Mouse (Mus musculus): Measurements from ENCODE around the gene Cdkn1b. TPM values are rescaled to one million over a fixed set of nuclear protein-coding genes. Genes with fewer than 3 reads are reported as not detected.

Cdkn1b gene
- polyA plus RNA-seq, 1 experiment from 2014 or later, result 16.7 TPM

- no peaks in the 10 kb centered on the region for H3K9me3 ChIP-seq
- no peak for DNase-seq (ENCODE audit: low spot score)
- no peaks in the 10 kb centered on the region for H3K27me3 ChIP-seq (replicated peaks; ENCODE audit: low read depth, poor library complexity, severe bottlenecking)
- 82% methylated on average over 13 of the region's 13 CpGs for WGBS
- H3K36me3 ChIP-seq (replicated peaks), result peaks cover 25% of the 10 kb centered on the region
- H3K4me3 ChIP-seq, result no peak overlapping the region
- H3K4me1 ChIP-seq, result no peaks in the 10 kb centered on the region; the same call in 1 of the 2 replicates
- no peak overlapping the region for H3K27ac ChIP-seq (replicated peaks)
Measured at GRCm38 (mm10) chr6:134943759-134944407, 23.7 kb downstream of the Cdkn1b start.

- Histone ChIP-seq H3K9me3 (no peaks in the 10 kb centered on the region), H3K36me3 (replicated peaks) (peaks cover 23% of the 10 kb centered on the region), H3K4me1 (no peaks in the 10 kb centered on the region; the same call in 1 of the 2 replicates), H3K27me3 (replicated peaks; ENCODE audit: low read depth, poor library complexity, severe bottlenecking) (no peaks in the 10 kb centered on the region), H3K27ac (replicated peaks) (no peak overlapping the region), H3K4me3 (no peak overlapping the region)
- WGBS, result 78% methylated on average over 6 of the region's 6 CpGs
- DNase-seq (ENCODE audit: low spot score), result no peak
Measured at GRCm38 (mm10) chr6:134946054-134946453, 25.9 kb downstream of the Cdkn1b start.

GRCm38 (mm10) chr6:134946858-134947257, 26.7 kb downstream of the Cdkn1b start:
- H3K27me3 ChIP-seq (replicated peaks; ENCODE audit: low read depth, poor library complexity, severe bottlenecking), result no peaks in the 10 kb centered on the region
- no peak for DNase-seq (ENCODE audit: low spot score)
- H3K27ac ChIP-seq (replicated peaks), result no peak overlapping the region
- no peak overlapping the region for H3K4me3 ChIP-seq
- H3K4me1 ChIP-seq, result no peaks in the 10 kb centered on the region; the same call in 1 of the 2 replicates
- peaks cover 23% of the 10 kb centered on the region for H3K36me3 ChIP-seq (replicated peaks)
- 88% methylated on average over 9 of the region's 9 CpGs for WGBS
- no peaks in the 10 kb centered on the region for H3K9me3 ChIP-seq

GRCm38 (mm10) chr6:134947311-134948087, 27.3 kb downstream of the Cdkn1b start:
- Histone ChIP-seq H3K27me3 (replicated peaks; ENCODE audit: low read depth, poor library complexity, severe bottlenecking) (no peaks in the 10 kb centered on the region), H3K9me3 (no peaks in the 10 kb centered on the region), H3K27ac (replicated peaks) (no peak overlapping the region), H3K36me3 (replicated peaks) (peaks cover 20% of the 10 kb centered on the region), H3K4me3 (no peak overlapping the region), H3K4me1 (no peaks in the 10 kb centered on the region; the same call in 1 of the 2 replicates)
- peak; percentile 63 for DNase-seq (ENCODE audit: low spot score)
- WGBS, result 47% methylated on average over 13 of the region's 13 CpGs

- no peak overlapping the region for H3K4me3 ChIP-seq
- no peaks in the 10 kb centered on the region for H3K27me3 ChIP-seq (replicated peaks; ENCODE audit: low read depth, poor library complexity, severe bottlenecking)
- no peak overlapping the region for H3K27ac ChIP-seq (replicated peaks)
- no peaks in the 10 kb centered on the region; the same call in 1 of the 2 replicates for H3K4me1 ChIP-seq
- 75% methylated on average over 11 of the region's 11 CpGs for WGBS
- DNase-seq (ENCODE audit: low spot score), result no peak
- no peaks in the 10 kb centered on the region for H3K9me3 ChIP-seq
- peaks cover 24% of the 10 kb centered on the region for H3K36me3 ChIP-seq (replicated peaks)
Measured at GRCm38 (mm10) chr6:134948522-134949061, 28.4 kb downstream of the Cdkn1b start.

- H3K9me3 ChIP-seq, result no peaks in the 10 kb centered on the region
Measured at GRCm38 (mm10) chr6:134949241-134949640, 29.0 kb downstream of the Cdkn1b start.

GRCm38 (mm10) chr6:134951364-134951763, 31.2 kb downstream of the Cdkn1b start:
- H3K27ac ChIP-seq (replicated peaks), result no peak overlapping the region
- WGBS, result 67% methylated on average over 5 of the region's 5 CpGs
- no peaks in the 10 kb centered on the region for H3K9me3 ChIP-seq
- H3K4me3 ChIP-seq, result no peak overlapping the region
- DNase-seq (ENCODE audit: low spot score), result no peak
- H3K27me3 ChIP-seq (replicated peaks; ENCODE audit: low read depth, poor library complexity, severe bottlenecking), result no peaks in the 10 kb centered on the region
- H3K36me3 ChIP-seq (replicated peaks), result peaks cover 20% of the 10 kb centered on the region
- peaks cover 5% of the 10 kb centered on the region; the same call in 1 of the 2 replicates for H3K4me1 ChIP-seq

More at GRCm38 (mm10) chr6:134949241-134949640, 29.0 kb downstream of the Cdkn1b start:
- Histone ChIP-seq H3K4me1 (peaks cover 5% of the 10 kb centered on the region; the same call in 1 of the 2 replicates), H3K4me3 (no peak overlapping the region), H3K27ac (replicated peaks) (no peak overlapping the region), H3K36me3 (replicated peaks) (peaks cover 24% of the 10 kb centered on the region), H3K27me3 (replicated peaks; ENCODE audit: low read depth, poor library complexity, severe bottlenecking) (no peaks in the 10 kb centered on the region)
- DNase-seq (ENCODE audit: low spot score), result no peak
- 88% methylated on average over 3 of the region's 3 CpGs for WGBS

GRCm38 (mm10) chr6:134953976-134954375, 33.8 kb downstream of the Cdkn1b start:
- Histone ChIP-seq H3K36me3 (replicated peaks) (peaks cover 22% of the 10 kb centered on the region), H3K9me3 (no peaks in the 10 kb centered on the region), H3K4me3 (no peak overlapping the region), H3K4me1 (peaks cover 5% of the 10 kb centered on the region; the same call in 1 of the 2 replicates), H3K27ac (replicated peaks) (no peak overlapping the region), H3K27me3 (replicated peaks; ENCODE audit: low read depth, poor library complexity, severe bottlenecking) (no peaks in the 10 kb centered on the region)
- 80% methylated on average over 11 of the region's 11 CpGs for WGBS
- no peak for DNase-seq (ENCODE audit: low spot score)

- Histone ChIP-seq H3K36me3 (replicated peaks) (peaks cover 15% of the 10 kb centered on the region), H3K4me1 (peaks cover 22% of the 10 kb centered on the region), H3K27ac (replicated peaks) (no peak overlapping the region), H3K4me3 (no peak overlapping the region), H3K27me3 (replicated peaks; ENCODE audit: low read depth, poor library complexity, severe bottlenecking) (no peaks in the 10 kb centered on the region), H3K9me3 (no peaks in the 10 kb centered on the region)
- 83% methylated on average over 4 of the region's 4 CpGs for WGBS
- no peak for DNase-seq (ENCODE audit: low spot score)
Measured at GRCm38 (mm10) chr6:134956388-134956787, 36.2 kb downstream of the Cdkn1b start.

- no peak overlapping the region for H3K27ac ChIP-seq (replicated peaks)
- no peaks in the 10 kb centered on the region for H3K9me3 ChIP-seq
- 47% methylated on average over 5 of the region's 5 CpGs for WGBS
- H3K4me1 ChIP-seq, result peaks cover 31% of the 10 kb centered on the region
- no peak for DNase-seq (ENCODE audit: low spot score)
- no peaks in the 10 kb centered on the region for H3K27me3 ChIP-seq (replicated peaks; ENCODE audit: low read depth, poor library complexity, severe bottlenecking)
- peaks cover 3% of the 10 kb centered on the region for H3K36me3 ChIP-seq (replicated peaks)
- no peak overlapping the region for H3K4me3 ChIP-seq
Measured at GRCm38 (mm10) chr6:134961286-134961685, 41.1 kb downstream of the Cdkn1b start.

GRCm38 (mm10) chr6:134961858-134962517, 41.8 kb downstream of the Cdkn1b start:
- DNase-seq (ENCODE audit: low spot score), result no peak
- peaks cover 31% of the 10 kb centered on the region for H3K4me1 ChIP-seq
- WGBS, result 41% methylated on average over 9 of the region's 9 CpGs
- 0 out of 2 replicates have a peak overlapping the region, but pooled peaks have one; percentile 24 for H3K27ac ChIP-seq (replicated peaks)
- no peak overlapping the region for H3K4me3 ChIP-seq
- H3K36me3 ChIP-seq (replicated peaks), result no peaks in the 10 kb centered on the region
- H3K9me3 ChIP-seq, result no peaks in the 10 kb centered on the region
- no peaks in the 10 kb centered on the region for H3K27me3 ChIP-seq (replicated peaks; ENCODE audit: low read depth, poor library complexity, severe bottlenecking)

GRCm38 (mm10) chr6:134962518-134962893, 42.3 kb downstream of the Cdkn1b start:
- Histone ChIP-seq H3K4me1 (peaks cover 31% of the 10 kb centered on the region), H3K36me3 (replicated peaks) (no peaks in the 10 kb centered on the region), H3K9me3 (no peaks in the 10 kb centered on the region), H3K27ac (replicated peaks) (peak overlapping the region; percentile 24; the same call in 1 of the 2 replicates), H3K4me3 (no peak overlapping the region), H3K27me3 (replicated peaks; ENCODE audit: low read depth, poor library complexity, severe bottlenecking) (no peaks in the 10 kb centered on the region)
- WGBS, result 39% methylated on average over 5 of the region's 5 CpGs
- DNase-seq (ENCODE audit: low spot score), result no peak

Data from embryonic facial prominence, embryonic 10.5 days (tissue).